Mouse (Mus musculus) limb, embryonic 12.5 days (tissue): ENCODE data around the gene Pard3. TPM values are rescaled to one million over a fixed set of nuclear protein-coding genes. Genes with fewer than 3 reads are reported as not detected.

Source experiments
- ATAC-seq: fragments of 200-750 bp; cut with Nextera tagmentation; 2 replicates; pipeline ENCODE4 v1.8.0; 2017; ENCODE audit warnings: low read depth, moderate TSS enrichment; ENCODE audit not compliant: insufficient number of reproducible peaks, insufficient read depth, low FRiP score, low TSS enrichment
- H3K27ac ChIP-seq: fragments of 300-500 bp; sonication (generic); 2 replicates; pipeline ENCODE4 v1.5.1; 2016; ENCODE audit warnings: mild to moderate bottlenecking, moderate library complexity
- H3K27me3 ChIP-seq: fragments of 300-500 bp; sonication (generic); 2 replicates; pipeline ENCODE4 v1.6.1; 2016; ENCODE audit warnings: mild to moderate bottlenecking, moderate library complexity
- H3K36me3 ChIP-seq: fragments of 300-500 bp; sonication (generic); 2 replicates; pipeline ENCODE4 v1.6.1; 2016; ENCODE audit warnings: mild to moderate bottlenecking, moderate library complexity
- H3K4me1 ChIP-seq: fragments of 300-500 bp; sonication (generic); replicated peaks from 2 replicates; pipeline ENCODE4 v1.6.1; 2016
- H3K4me2 ChIP-seq: fragments of 300-500 bp; sonication (generic); 2 replicates; pipeline ENCODE4 v1.6.1; 2016; ENCODE audit warnings: mild to moderate bottlenecking, moderate library complexity
- H3K4me3 ChIP-seq: fragments of 300-500 bp; sonication (generic); replicated peaks from 2 replicates; pipeline ENCODE4 v1.5.1; 2016; ENCODE audit warnings: mild to moderate bottlenecking
- H3K9ac ChIP-seq: fragments of 300-500 bp; sonication (generic); replicated peaks from 2 replicates; pipeline ENCODE4 v1.6.1; 2016; ENCODE audit warnings: mild to moderate bottlenecking, moderate library complexity
- H3K9me3 ChIP-seq: fragments of 300-500 bp; sonication (generic); 2 replicates; pipeline ENCODE4 v1.6.1; 2016; ENCODE audit warnings: mild to moderate bottlenecking, moderate library complexity
- WGBS: fragments of 180-500 bp; shearing (Covaris S2); methylation state at CpG from one replicate; pipeline ENCODE4 v1.1.7; 2016; 5-methylcytosine and 5-hydroxymethylcytosine counted together
- polyA plus RNA-seq: library from polyadenylated mRNA; unstranded; fragments of >200 nt; fragmentation: Nextera tagmentation; extraction: Ambion mirVana; gene quantifications from 2 replicates; pipeline ENCODE4 v1.2.1, GENCODE M21; 2016

Gene Pard3
- polyA plus RNA-seq, 1 experiment from 2014 or later, result 50.6 TPM

DNA sequence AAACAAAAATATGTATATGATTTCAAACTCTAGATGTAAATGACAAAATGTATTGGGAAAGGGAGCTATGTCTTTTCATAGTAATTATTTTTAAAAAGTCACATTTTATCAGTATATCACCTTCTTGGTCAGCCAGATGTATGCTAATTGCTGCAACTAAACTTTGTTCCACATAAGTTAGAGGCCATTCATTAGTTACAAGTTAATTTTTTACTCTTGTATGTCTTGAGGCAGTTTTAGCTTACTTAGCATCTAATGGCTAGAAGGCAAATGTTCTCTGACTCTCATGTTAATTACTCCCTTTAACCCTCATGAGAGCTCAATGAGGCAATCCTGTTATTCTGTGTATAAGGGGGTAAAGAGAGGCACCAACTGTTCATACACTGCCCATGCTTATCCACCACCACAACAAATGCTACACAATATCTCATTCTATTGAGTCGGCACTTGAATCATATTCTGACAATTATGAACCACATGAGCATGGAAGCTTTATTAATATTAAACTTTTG lies 282.3 kb downstream of the Pard3 start:
- Histone ChIP-seq H3K27me3 (no peaks in the 10 kb centered on the region), H3K4me3 (no peak overlapping the region), H3K4me2 (no peak overlapping the region), H3K27ac (no peak overlapping the region), H3K36me3 (no peaks in the 10 kb centered on the region), H3K4me1 (no peaks in the 10 kb centered on the region), H3K9ac (no peak overlapping the region), H3K9me3 (no peaks in the 10 kb centered on the region)
- WGBS, result 98% methylated on average over 1 of the region's 1 CpGs
- no peak for ATAC-seq

GRCm38 (mm10) chr8:127347890-127348495 lies 284.3 kb downstream of the Pard3 start:
- H3K9me3 ChIP-seq, result no peaks in the 10 kb centered on the region
- no peaks in the 10 kb centered on the region for H3K27me3 ChIP-seq
- no peak overlapping the region for H3K27ac ChIP-seq
- no peak for ATAC-seq
- H3K4me2 ChIP-seq, result no peak overlapping the region
- no peak overlapping the region for H3K9ac ChIP-seq
- no peaks in the 10 kb centered on the region for H3K4me1 ChIP-seq
- 90% methylated on average over 2 of the region's 2 CpGs for WGBS
- H3K36me3 ChIP-seq, result no peaks in the 10 kb centered on the region
- no peak overlapping the region for H3K4me3 ChIP-seq

GRCm38 (mm10) chr8:127361796-127362195 lies 298.1 kb downstream of the Pard3 start:
- Histone ChIP-seq H3K4me3 (no peak overlapping the region), H3K9me3 (no peaks in the 10 kb centered on the region), H3K27ac (no peak overlapping the region), H3K4me2 (no peak overlapping the region), H3K27me3 (no peaks in the 10 kb centered on the region), H3K4me1 (no peaks in the 10 kb centered on the region), H3K36me3 (peaks cover 8% of the 10 kb centered on the region; the same call in 1 of the 2 replicates), H3K9ac (no peak overlapping the region)
- no peak for ATAC-seq

- H3K36me3 ChIP-seq, result peaks cover 44% of the 10 kb centered on the region
- 85% methylated on average over 3 of the region's 3 CpGs for WGBS
- ATAC-seq, result no peak
- no peaks in the 10 kb centered on the region for H3K4me1 ChIP-seq
- no peak overlapping the region for H3K4me2 ChIP-seq
- no peak overlapping the region for H3K27ac ChIP-seq
- no peak overlapping the region for H3K9ac ChIP-seq
- H3K27me3 ChIP-seq, result no peaks in the 10 kb centered on the region
- H3K4me3 ChIP-seq, result no peak overlapping the region
- no peaks in the 10 kb centered on the region for H3K9me3 ChIP-seq
Observed at GRCm38 (mm10) chr8:127368347-127368746, 304.7 kb downstream of the Pard3 start.

- Histone ChIP-seq H3K4me2 (no peak overlapping the region), H3K9me3 (no peaks in the 10 kb centered on the region), H3K27me3 (no peaks in the 10 kb centered on the region), H3K36me3 (peaks cover 39% of the 10 kb centered on the region), H3K4me3 (no peak overlapping the region), H3K9ac (no peak overlapping the region), H3K4me1 (no peaks in the 10 kb centered on the region), H3K27ac (no peak overlapping the region)
- ATAC-seq, result no peak
- WGBS, result 95% methylated on average over 16 of the region's 16 CpGs
Observed at GRCm38 (mm10) chr8:127371326-127371949, 307.7 kb downstream of the Pard3 start.

- H3K4me3 ChIP-seq, result no peak overlapping the region
- no peaks in the 10 kb centered on the region for H3K27me3 ChIP-seq
- no peak overlapping the region for H3K4me2 ChIP-seq
- ATAC-seq, result no peak
- H3K9me3 ChIP-seq, result no peaks in the 10 kb centered on the region
- H3K27ac ChIP-seq, result no peak overlapping the region
- WGBS, result 13% methylated on average over 2 of the region's 2 CpGs
- peaks cover 24% of the 10 kb centered on the region for H3K4me1 ChIP-seq
- H3K9ac ChIP-seq, result no peak overlapping the region
- H3K36me3 ChIP-seq, result peaks cover 25% of the 10 kb centered on the region
Observed at GRCm38 (mm10) chr8:127377775-127378174, 314.1 kb downstream of the Pard3 start.

DNA sequence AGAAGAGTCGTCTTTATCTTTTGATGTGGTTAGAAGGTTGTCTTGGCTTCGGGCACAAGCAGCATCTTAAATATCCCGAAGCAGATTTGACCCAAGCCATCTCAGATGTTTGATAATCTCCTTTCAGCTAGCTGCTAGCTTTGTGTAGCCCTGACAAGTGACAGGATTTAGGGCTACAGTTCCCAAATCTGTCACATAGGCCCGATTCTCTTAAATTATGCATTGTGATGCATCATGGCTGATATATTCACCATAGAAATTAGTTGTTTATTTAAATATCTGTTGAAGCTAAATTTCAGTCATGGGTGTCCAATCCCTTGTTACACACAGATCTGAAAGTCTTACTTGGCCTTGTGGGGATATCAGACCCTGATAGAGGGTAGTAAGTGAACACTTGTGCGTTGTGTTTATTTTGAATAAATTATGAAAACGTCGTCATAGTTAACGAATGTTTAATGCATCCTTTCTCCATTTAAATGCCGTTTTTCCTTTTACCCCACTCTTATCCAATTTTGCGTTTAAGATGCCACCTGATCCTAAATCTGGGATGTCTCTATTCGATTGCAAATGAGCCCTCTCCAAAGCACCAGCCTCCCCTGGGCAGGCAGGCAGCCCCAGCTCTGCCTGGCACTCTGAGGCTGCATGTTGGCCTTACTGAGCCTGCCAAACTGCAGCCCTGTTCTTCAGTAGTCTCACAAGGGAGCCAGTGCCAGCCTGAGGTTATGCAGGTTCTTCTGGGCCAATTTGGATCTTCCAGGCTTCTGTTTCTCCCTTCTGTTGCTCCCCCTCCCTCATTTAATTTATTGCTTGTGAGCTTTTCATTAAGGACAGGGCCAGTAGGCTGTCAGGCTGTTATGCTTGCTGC lies 315.5 kb downstream of the Pard3 start:
- WGBS, result 70% methylated on average over 11 of the region's 11 CpGs
- Histone ChIP-seq H3K27ac (no peak overlapping the region), H3K4me1 (peaks cover 24% of the 10 kb centered on the region), H3K4me2 (no peak overlapping the region), H3K4me3 (no peak overlapping the region), H3K9me3 (0 out of 2 replicates have a peak, but pooled peaks cover 8% of the 10 kb centered on the region), H3K36me3 (peaks cover 34% of the 10 kb centered on the region), H3K27me3 (no peaks in the 10 kb centered on the region), H3K9ac (no peak overlapping the region)
- ATAC-seq, result no peak

GRCm38 (mm10) chr8:127381259-127381658 lies 317.6 kb downstream of the Pard3 start:
- WGBS, result 97% methylated on average over 3 of the region's 3 CpGs
- ATAC-seq, result no peak
- Histone ChIP-seq H3K9ac (no peak overlapping the region), H3K4me2 (no peak overlapping the region), H3K9me3 (0 out of 2 replicates have a peak, but pooled peaks cover 8% of the 10 kb centered on the region), H3K4me3 (no peak overlapping the region), H3K36me3 (peaks cover 47% of the 10 kb centered on the region), H3K27me3 (no peaks in the 10 kb centered on the region), H3K4me1 (peaks cover 24% of the 10 kb centered on the region), H3K27ac (no peak overlapping the region)

DNA sequence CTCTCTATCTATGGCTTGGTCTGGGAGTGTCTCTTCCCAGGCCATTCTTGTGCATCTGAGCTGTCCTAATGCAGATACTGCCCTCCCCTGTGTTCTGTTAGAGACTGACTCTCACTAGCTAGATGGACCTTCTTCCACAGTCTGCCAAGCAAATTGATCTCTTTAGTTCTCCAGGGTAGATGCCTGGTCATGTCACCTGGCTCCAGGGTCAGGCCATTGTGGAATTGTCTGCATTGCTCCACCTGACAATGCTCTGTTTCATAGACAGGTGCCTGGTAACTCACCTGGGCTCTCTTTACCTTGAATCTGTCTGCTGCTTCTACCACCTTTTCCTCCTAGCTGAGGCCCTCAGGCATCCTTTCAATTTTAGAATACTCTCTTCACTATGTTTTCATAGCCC lies 329.0 kb downstream of the Pard3 start:
- Histone ChIP-seq H3K27ac (no peak overlapping the region), H3K4me2 (no peak overlapping the region), H3K4me3 (no peak overlapping the region), H3K27me3 (no peaks in the 10 kb centered on the region), H3K36me3 (peaks cover 50% of the 10 kb centered on the region), H3K9me3 (peaks cover 9% of the 10 kb centered on the region), H3K4me1 (no peaks in the 10 kb centered on the region), H3K9ac (no peak overlapping the region)
- ATAC-seq, result no peak

DNA sequence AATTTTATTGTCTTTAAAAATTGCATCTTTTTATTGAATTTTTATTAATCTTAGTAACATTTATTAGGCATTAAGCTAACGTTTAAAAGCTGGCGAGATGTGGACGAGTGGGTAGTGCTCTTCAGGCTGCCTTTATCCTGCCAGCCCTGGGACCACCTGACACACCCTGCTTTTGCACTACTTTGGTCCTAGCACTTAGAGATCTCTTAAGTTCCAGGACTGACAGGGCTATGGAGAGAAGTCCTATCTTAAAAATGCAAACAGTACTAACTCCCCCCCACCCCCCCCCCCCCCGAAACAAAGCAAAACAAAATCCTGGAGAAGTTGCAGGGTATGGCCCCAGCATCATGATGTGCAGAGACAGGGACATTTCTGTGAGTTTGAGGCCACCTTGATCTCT lies 331.8 kb downstream of the Pard3 start:
- Histone ChIP-seq H3K9ac (no peak overlapping the region), H3K27me3 (no peaks in the 10 kb centered on the region), H3K9me3 (no peaks in the 10 kb centered on the region), H3K27ac (no peak overlapping the region), H3K4me1 (no peaks in the 10 kb centered on the region), H3K4me2 (no peak overlapping the region), H3K4me3 (no peak overlapping the region), H3K36me3 (peaks cover 50% of the 10 kb centered on the region)
- no peak for ATAC-seq
- WGBS, result 71% methylated on average over 4 of the region's 4 CpGs

DNA sequence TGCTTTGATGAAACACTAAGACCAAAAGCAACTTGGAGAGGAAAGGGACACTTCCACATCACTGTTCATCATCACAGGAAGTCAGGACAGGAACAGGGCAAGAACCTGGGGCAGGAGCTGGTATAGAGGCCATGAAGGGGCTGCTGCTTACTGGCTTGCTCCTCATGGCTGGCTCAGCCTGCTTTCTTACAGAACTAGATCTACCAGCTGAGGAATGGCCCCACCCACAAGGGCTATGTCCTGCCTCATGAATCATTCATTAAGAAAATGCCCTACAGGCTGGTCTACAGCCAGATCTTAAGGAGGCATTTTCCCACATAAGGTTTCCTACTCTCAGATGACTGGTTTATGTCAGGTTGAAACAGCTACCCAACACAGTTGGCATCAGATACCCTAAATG lies 342.1 kb downstream of the Pard3 start:
- Histone ChIP-seq H3K36me3 (peaks cover 48% of the 10 kb centered on the region; the same call in 1 of the 2 replicates), H3K4me1 (no peaks in the 10 kb centered on the region), H3K9me3 (no peaks in the 10 kb centered on the region), H3K27me3 (no peaks in the 10 kb centered on the region), H3K4me2 (no peak overlapping the region), H3K9ac (no peak overlapping the region), H3K27ac (no peak overlapping the region), H3K4me3 (no peak overlapping the region)
- ATAC-seq, result no peak
